Mouse (Mus musculus) kidney, embryonic 14.5 days (tissue): ENCODE measurements around the gene Chac2. TPM values are rescaled to one million over a fixed set of nuclear protein-coding genes. Genes with fewer than 3 reads are reported as not detected.

Source experiments
- ATAC-seq: fragments of 200-750 bp; cut with Nextera tagmentation; 2 replicates; pipeline ENCODE4 v1.8.0; 2017; ENCODE audit warnings: moderate number of reproducible peaks, mild to moderate bottlenecking, moderate TSS enrichment, moderate library complexity; ENCODE audit not compliant: low FRiP score, low TSS enrichment
- H3K27ac ChIP-seq: fragments of 300-500 bp; sonication (generic); 2 replicates; pipeline ENCODE4 v1.5.1; 2014; ENCODE audit warnings: low read depth, mild to moderate bottlenecking, low read length, moderate library complexity, mixed read lengths
- H3K27me3 ChIP-seq: fragments of 300-500 bp; sonication (generic); 2 replicates; pipeline ENCODE4 v1.6.1; 2014; ENCODE audit warnings: mild to moderate bottlenecking, low read length; ENCODE audit not compliant: control insufficient read depth, insufficient read depth
- H3K36me3 ChIP-seq: fragments of 300-500 bp; sonication (generic); 2 replicates; pipeline ENCODE4 v1.6.1; 2014; ENCODE audit warnings: low read length, mixed read lengths; ENCODE audit not compliant: control insufficient read depth, insufficient read depth
- H3K4me1 ChIP-seq: fragments of 300-500 bp; sonication (generic); 2 replicates; pipeline ENCODE4 v1.6.1; 2014; ENCODE audit warnings: low read length, mixed read lengths; ENCODE audit not compliant: control insufficient read depth, insufficient read depth
- H3K4me2 ChIP-seq: fragments of 300-500 bp; sonication (generic); replicated peaks from 2 replicates; pipeline ENCODE4 v1.6.1; 2014; ENCODE audit warnings: low read depth, mild to moderate bottlenecking, low read length
- H3K4me3 ChIP-seq: fragments of 300-500 bp; sonication (generic); 2 replicates; pipeline ENCODE4 v1.5.1; 2014; ENCODE audit warnings: mild to moderate bottlenecking, low read length
- H3K9ac ChIP-seq: fragments of 300-500 bp; sonication (generic); 2 replicates; pipeline ENCODE4 v1.6.1; 2014; ENCODE audit warnings: low read depth, mild to moderate bottlenecking, low read length, moderate library complexity
- H3K9me3 ChIP-seq: fragments of 300-500 bp; sonication (generic); 2 replicates; pipeline ENCODE4 v1.6.1; 2016; ENCODE audit warnings: low read length; ENCODE audit not compliant: control insufficient read depth
- WGBS: fragments of 180-500 bp; shearing (Covaris S2); extraction: QIAGEN DNeasy Blood & Tissue Kit; methylation state at CpG from one replicate; pipeline ENCODE4 v1.1.7; 2014; 5-methylcytosine and 5-hydroxymethylcytosine counted together
- polyA plus RNA-seq: library from polyadenylated mRNA; unstranded; fragments of >200 nt; fragmentation: Nextera tagmentation; extraction: Ambion mirVana; gene quantifications from 2 replicates; pipeline ENCODE4 v1.2.1, GENCODE M21; 2014

Chac2 gene
- polyA plus RNA-seq, 1 experiment from 2014 or later, result 14.2 TPM

GRCm38 (mm10) chr11:30986625-30987017 lies 471 bp upstream of the Chac2 start:
- H3K27ac ChIP-seq, result no peak overlapping the region
- H3K9me3 ChIP-seq, result no peaks in the 10 kb centered on the region
- peak; percentile 79 for ATAC-seq
- H3K9ac ChIP-seq, result peak overlapping the region; percentile 52; the same call in 1 of the 2 replicates
- no peaks in the 10 kb centered on the region for H3K4me1 ChIP-seq
- no peaks in the 10 kb centered on the region for H3K27me3 ChIP-seq
- WGBS, result 2% methylated on average over 2 of the region's 2 CpGs
- H3K4me3 ChIP-seq, result peak overlapping the region; percentile 48
- H3K4me2 ChIP-seq, result peak overlapping the region; percentile 63
- no peaks in the 10 kb centered on the region for H3K36me3 ChIP-seq

- WGBS, result 63% methylated on average over 2 of the region's 2 CpGs
- H3K9ac ChIP-seq, result no peak overlapping the region
- H3K4me1 ChIP-seq, result no peaks in the 10 kb centered on the region
- no peaks in the 10 kb centered on the region for H3K36me3 ChIP-seq
- ATAC-seq, result no peak
- no peaks in the 10 kb centered on the region for H3K9me3 ChIP-seq
- no peaks in the 10 kb centered on the region for H3K27me3 ChIP-seq
- no peak overlapping the region for H3K27ac ChIP-seq
- H3K4me3 ChIP-seq, result peak overlapping the region; percentile 48
- H3K4me2 ChIP-seq, result peak overlapping the region; percentile 63
These were observed 913 bp downstream of the Chac2 start for GRCm38 (mm10) chr11:30985237-30985636.

- H3K36me3 ChIP-seq, result peaks cover 24% of the 10 kb centered on the region
- WGBS, result under 1% methylated on average over 40 of the region's 40 CpGs
These were observed 31.8 kb downstream of the Chac2 start, which contains the start of gene Erlec1 for GRCm38 (mm10) chr11:30954279-30954725. Gene Erlec1 (minus strand): TSS chr11:30954335.

GRCm38 (mm10) chr11:30953469-30954154 lies 32.5 kb downstream of the Chac2 start:
- peak overlapping the region; percentile 81 for H3K9ac ChIP-seq
- under 1% methylated on average over 27 of the region's 32 CpGs for WGBS
- H3K9me3 ChIP-seq, result peaks cover 8% of the 10 kb centered on the region
- H3K27me3 ChIP-seq, result no peaks in the 10 kb centered on the region
- peaks cover 10% of the 10 kb centered on the region; the same call in 1 of the 2 replicates for H3K4me1 ChIP-seq
- H3K4me3 ChIP-seq, result peak overlapping the region; percentile 88
- H3K4me2 ChIP-seq, result peak overlapping the region; percentile 70
- peak overlapping the region; percentile 84 for H3K27ac ChIP-seq
- peaks cover 31% of the 10 kb centered on the region for H3K36me3 ChIP-seq
- ATAC-seq, result peak; percentile 87

More at GRCm38 (mm10) chr11:30954279-30954725, 31.8 kb downstream of the Chac2 start, which contains the start of gene Erlec1:
- H3K27me3 ChIP-seq, result no peaks in the 10 kb centered on the region
- peak within 1 kb of the TSS; percentile 81 for H3K9ac ChIP-seq
- ATAC-seq, result peak; percentile 100
- H3K27ac ChIP-seq, result peak within 1 kb of the TSS; percentile 84
- H3K4me3 ChIP-seq, result peak within 1 kb of the TSS; percentile 88
- H3K9me3 ChIP-seq, result peaks cover 11% of the 10 kb centered on the region
- peaks cover 10% of the 10 kb centered on the region; the same call in 1 of the 2 replicates for H3K4me1 ChIP-seq
- H3K4me2 ChIP-seq, result peak within 1 kb of the TSS; percentile 70

GRCm38 (mm10) chr11:30952829-30953228 lies 33.3 kb downstream of the Chac2 start:
- Histone ChIP-seq H3K9me3 (peaks cover 8% of the 10 kb centered on the region), H3K36me3 (peaks cover 36% of the 10 kb centered on the region), H3K27ac (no peak overlapping the region), H3K9ac (no peak overlapping the region), H3K4me1 (peaks cover 10% of the 10 kb centered on the region; the same call in 1 of the 2 replicates), H3K4me2 (peak overlapping the region; percentile 70), H3K27me3 (no peaks in the 10 kb centered on the region), H3K4me3 (peak overlapping the region; percentile 88)
- WGBS, result 73% methylated on average over 5 of the region's 5 CpGs
- no peak for ATAC-seq

- no peak overlapping the region for H3K4me2 ChIP-seq
- no peak for ATAC-seq
- H3K36me3 ChIP-seq, result peaks cover 66% of the 10 kb centered on the region
- H3K27ac ChIP-seq, result no peak overlapping the region
- H3K27me3 ChIP-seq, result no peaks in the 10 kb centered on the region
- 90% methylated on average over 2 of the region's 2 CpGs for WGBS
- H3K4me1 ChIP-seq, result no peaks in the 10 kb centered on the region
- H3K4me3 ChIP-seq, result no peak overlapping the region
- H3K9ac ChIP-seq, result no peak overlapping the region
- H3K9me3 ChIP-seq, result no peaks in the 10 kb centered on the region
These were observed 42.6 kb downstream of the Chac2 start for GRCm38 (mm10) chr11:30943522-30943921.

- no peak for ATAC-seq
- no peaks in the 10 kb centered on the region for H3K4me1 ChIP-seq
- no peak overlapping the region for H3K4me3 ChIP-seq
- H3K9ac ChIP-seq, result no peak overlapping the region
- H3K27ac ChIP-seq, result no peak overlapping the region
- H3K9me3 ChIP-seq, result no peaks in the 10 kb centered on the region
- no peaks in the 10 kb centered on the region for H3K27me3 ChIP-seq
- WGBS, result 87% methylated on average over 1 of the region's 1 CpGs
- no peak overlapping the region for H3K4me2 ChIP-seq
- peaks cover 32% of the 10 kb centered on the region; the same call in 1 of the 2 replicates for H3K36me3 ChIP-seq
These were observed 57.7 kb downstream of the Chac2 start for GRCm38 (mm10) chr11:30928498-30928897.

- Histone ChIP-seq H3K27me3 (no peaks in the 10 kb centered on the region), H3K9ac (no peak overlapping the region), H3K27ac (no peak overlapping the region), H3K36me3 (peaks cover 32% of the 10 kb centered on the region; the same call in 1 of the 2 replicates), H3K9me3 (no peaks in the 10 kb centered on the region), H3K4me3 (no peak overlapping the region), H3K4me1 (no peaks in the 10 kb centered on the region), H3K4me2 (no peak overlapping the region)
- no peak for ATAC-seq
These were observed 58.1 kb downstream of the Chac2 start for GRCm38 (mm10) chr11:30928079-30928478.
